Mouse (Mus musculus): ENCODE measurements around the gene Gm49337. TPM values are rescaled to one million over a fixed set of nuclear protein-coding genes. Genes with fewer than 3 reads are reported as not detected.

The Gm49337 gene
- polyA plus RNA-seq, 1 experiment from 2014 or later = not detected

DNA sequence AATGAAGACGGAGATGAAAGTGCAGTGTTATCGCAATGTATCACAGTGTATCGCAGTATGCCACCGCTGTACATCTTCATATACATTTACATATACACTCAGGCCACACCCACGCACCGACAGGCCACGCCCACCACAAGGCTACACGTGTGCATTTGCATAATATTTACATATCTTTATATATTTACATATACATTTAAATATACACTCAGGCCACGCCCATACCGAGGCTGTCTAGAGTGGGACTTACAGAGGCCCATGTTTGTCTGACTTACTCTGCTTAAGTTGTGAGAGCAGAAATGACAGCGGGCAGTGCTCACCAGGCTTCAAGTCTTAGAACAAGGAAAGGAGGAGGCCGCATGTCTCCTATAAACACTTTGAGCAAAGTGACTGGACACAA, 120.1 kb downstream of the Gm49337 start:
- WGBS (ENCODE audit: insufficient replicate concordance) = 84% methylated on average over 12 of the region's 12 CpGs
- Histone ChIP-seq H3K9ac (ENCODE audit: low read depth, low read length) (no peak overlapping the region), H3K36me3 (ENCODE audit: control insufficient read depth, insufficient read depth, low read length) (peaks cover 10% of the 10 kb centered on the region), H3K27me3 (ENCODE audit: control insufficient read depth, insufficient read depth, low read length) (no peaks in the 10 kb centered on the region), H3K9me3 (replicated peaks; ENCODE audit: control insufficient read depth, low read length) (no peaks in the 10 kb centered on the region), H3K4me1 (ENCODE audit: control insufficient read depth, insufficient read depth, low read length) (no peaks in the 10 kb centered on the region), H3K27ac (ENCODE audit: low read depth, low read length) (no peak overlapping the region), H3K4me2 (no peak overlapping the region), H3K4me3 (ENCODE audit: low read depth, low read length) (no peak overlapping the region)
- no peak for ATAC-seq (replicated peaks; ENCODE audit: insufficient number of reproducible peaks, low FRiP score, low TSS enrichment)

GRCm38 (mm10) chr4:116300878-116301355, 127.7 kb downstream of the Gm49337 start:
- Histone ChIP-seq H3K4me1 (ENCODE audit: control insufficient read depth, insufficient read depth, low read length) (0 out of 2 replicates have a peak, but pooled peaks cover 3% of the 10 kb centered on the region), H3K4me3 (ENCODE audit: low read depth, low read length) (no peak overlapping the region), H3K27me3 (ENCODE audit: control insufficient read depth, insufficient read depth, low read length) (no peaks in the 10 kb centered on the region), H3K9me3 (replicated peaks; ENCODE audit: control insufficient read depth, low read length) (no peaks in the 10 kb centered on the region), H3K27ac (ENCODE audit: low read depth, low read length) (peak overlapping the region; percentile 37), H3K36me3 (ENCODE audit: control insufficient read depth, insufficient read depth, low read length) (peaks cover 3% of the 10 kb centered on the region; the same call in 1 of the 2 replicates), H3K9ac (ENCODE audit: low read depth, low read length) (no peak overlapping the region), H3K4me2 (no peak overlapping the region)
- ATAC-seq (replicated peaks; ENCODE audit: insufficient number of reproducible peaks, low FRiP score, low TSS enrichment) = peak; percentile 26; the same call in 1 of the 2 replicates
- 40% methylated on average over 4 of the region's 4 CpGs for WGBS (ENCODE audit: insufficient replicate concordance)

GRCm38 (mm10) chr4:116304551-116304950, 131.4 kb downstream of the Gm49337 start:
- Histone ChIP-seq H3K9ac (ENCODE audit: low read depth, low read length) (no peak overlapping the region), H3K4me3 (ENCODE audit: low read depth, low read length) (no peak overlapping the region), H3K27ac (ENCODE audit: low read depth, low read length) (no peak overlapping the region), H3K4me2 (no peak overlapping the region), H3K27me3 (ENCODE audit: control insufficient read depth, insufficient read depth, low read length) (no peaks in the 10 kb centered on the region), H3K4me1 (ENCODE audit: control insufficient read depth, insufficient read depth, low read length) (0 out of 2 replicates have a peak, but pooled peaks cover 3% of the 10 kb centered on the region), H3K9me3 (replicated peaks; ENCODE audit: control insufficient read depth, low read length) (no peaks in the 10 kb centered on the region), H3K36me3 (ENCODE audit: control insufficient read depth, insufficient read depth, low read length) (peaks cover 21% of the 10 kb centered on the region)
- ATAC-seq (replicated peaks; ENCODE audit: insufficient number of reproducible peaks, low FRiP score, low TSS enrichment) = no peak
- 16% methylated on average over 1 of the region's 1 CpGs for WGBS (ENCODE audit: insufficient replicate concordance)

GRCm38 (mm10) chr4:116317575-116317974, 144.4 kb downstream of the Gm49337 start:
- 88% methylated on average over 4 of the region's 4 CpGs for WGBS (ENCODE audit: insufficient replicate concordance)
- no peak for ATAC-seq (replicated peaks; ENCODE audit: insufficient number of reproducible peaks, low FRiP score, low TSS enrichment)
- H3K27ac ChIP-seq (ENCODE audit: low read depth, low read length) = no peak overlapping the region
- no peak overlapping the region for H3K4me2 ChIP-seq
- H3K36me3 ChIP-seq (ENCODE audit: control insufficient read depth, insufficient read depth, low read length) = peaks cover 26% of the 10 kb centered on the region
- no peak overlapping the region for H3K4me3 ChIP-seq (ENCODE audit: low read depth, low read length)
- no peaks in the 10 kb centered on the region for H3K27me3 ChIP-seq (ENCODE audit: control insufficient read depth, insufficient read depth, low read length)
- H3K9ac ChIP-seq (ENCODE audit: low read depth, low read length) = no peak overlapping the region
- H3K4me1 ChIP-seq (ENCODE audit: control insufficient read depth, insufficient read depth, low read length) = no peaks in the 10 kb centered on the region
- no peaks in the 10 kb centered on the region for H3K9me3 ChIP-seq (replicated peaks; ENCODE audit: control insufficient read depth, low read length)

GRCm38 (mm10) chr4:116322127-116322526, 148.9 kb downstream of the Gm49337 start:
- Histone ChIP-seq H3K9me3 (replicated peaks; ENCODE audit: control insufficient read depth, low read length) (no peaks in the 10 kb centered on the region), H3K4me1 (ENCODE audit: control insufficient read depth, insufficient read depth, low read length) (no peaks in the 10 kb centered on the region), H3K27me3 (ENCODE audit: control insufficient read depth, insufficient read depth, low read length) (no peaks in the 10 kb centered on the region), H3K27ac (ENCODE audit: low read depth, low read length) (no peak overlapping the region), H3K4me3 (ENCODE audit: low read depth, low read length) (no peak overlapping the region), H3K9ac (ENCODE audit: low read depth, low read length) (no peak overlapping the region), H3K36me3 (ENCODE audit: control insufficient read depth, insufficient read depth, low read length) (peaks cover 16% of the 10 kb centered on the region), H3K4me2 (no peak overlapping the region)
- 66% methylated on average over 6 of the region's 6 CpGs for WGBS (ENCODE audit: insufficient replicate concordance)
- ATAC-seq (replicated peaks; ENCODE audit: insufficient number of reproducible peaks, low FRiP score, low TSS enrichment) = no peak

GRCm38 (mm10) chr4:116329256-116329655, 156.1 kb downstream of the Gm49337 start:
- Histone ChIP-seq H3K9me3 (replicated peaks; ENCODE audit: control insufficient read depth, low read length) (0 out of 2 replicates have a peak, but pooled peaks cover 2% of the 10 kb centered on the region), H3K4me3 (ENCODE audit: low read depth, low read length) (no peak overlapping the region), H3K4me1 (ENCODE audit: control insufficient read depth, insufficient read depth, low read length) (no peaks in the 10 kb centered on the region), H3K9ac (ENCODE audit: low read depth, low read length) (no peak overlapping the region), H3K4me2 (no peak overlapping the region), H3K36me3 (ENCODE audit: control insufficient read depth, insufficient read depth, low read length) (peaks cover 8% of the 10 kb centered on the region; the same call in 1 of the 2 replicates), H3K27me3 (ENCODE audit: control insufficient read depth, insufficient read depth, low read length) (no peaks in the 10 kb centered on the region), H3K27ac (ENCODE audit: low read depth, low read length) (no peak overlapping the region)
- WGBS (ENCODE audit: insufficient replicate concordance) = 99% methylated on average over 3 of the region's 3 CpGs
- no peak for ATAC-seq (replicated peaks; ENCODE audit: insufficient number of reproducible peaks, low FRiP score, low TSS enrichment)

- H3K27me3 ChIP-seq (ENCODE audit: control insufficient read depth, insufficient read depth, low read length) = no peaks in the 10 kb centered on the region
- no peak overlapping the region for H3K4me2 ChIP-seq
- 0 out of 2 replicates have a peak, but pooled peaks cover 2% of the 10 kb centered on the region for H3K36me3 ChIP-seq (ENCODE audit: control insufficient read depth, insufficient read depth, low read length)
- H3K27ac ChIP-seq (ENCODE audit: low read depth, low read length) = no peak overlapping the region
- no peak for ATAC-seq (replicated peaks; ENCODE audit: insufficient number of reproducible peaks, low FRiP score, low TSS enrichment)
- no peak overlapping the region for H3K4me3 ChIP-seq (ENCODE audit: low read depth, low read length)
- H3K4me1 ChIP-seq (ENCODE audit: control insufficient read depth, insufficient read depth, low read length) = no peaks in the 10 kb centered on the region
- H3K9ac ChIP-seq (ENCODE audit: low read depth, low read length) = no peak overlapping the region
- 77% methylated on average over 1 of the region's 1 CpGs for WGBS (ENCODE audit: insufficient replicate concordance)
- H3K9me3 ChIP-seq (replicated peaks; ENCODE audit: control insufficient read depth, low read length) = no peaks in the 10 kb centered on the region
These were observed 163.1 kb downstream of the Gm49337 start for GRCm38 (mm10) chr4:116336294-116336693.

GRCm38 (mm10) chr4:116342119-116342518, 168.9 kb downstream of the Gm49337 start:
- no peaks in the 10 kb centered on the region for H3K36me3 ChIP-seq (ENCODE audit: control insufficient read depth, insufficient read depth, low read length)
- H3K4me3 ChIP-seq (ENCODE audit: low read depth, low read length) = no peak overlapping the region
- no peak for ATAC-seq (replicated peaks; ENCODE audit: insufficient number of reproducible peaks, low FRiP score, low TSS enrichment)
- no peaks in the 10 kb centered on the region for H3K27me3 ChIP-seq (ENCODE audit: control insufficient read depth, insufficient read depth, low read length)
- no peaks in the 10 kb centered on the region for H3K9me3 ChIP-seq (replicated peaks; ENCODE audit: control insufficient read depth, low read length)
- H3K4me1 ChIP-seq (ENCODE audit: control insufficient read depth, insufficient read depth, low read length) = no peaks in the 10 kb centered on the region
- H3K4me2 ChIP-seq = no peak overlapping the region
- H3K27ac ChIP-seq (ENCODE audit: low read depth, low read length) = no peak overlapping the region
- no peak overlapping the region for H3K9ac ChIP-seq (ENCODE audit: low read depth, low read length)

Measured in heart, embryonic 11.5 days (tissue).